Mouse (Mus musculus): Measurements from ENCODE around the gene Trappc13. TPM values are rescaled to one million over a fixed set of nuclear protein-coding genes. Genes with fewer than 3 reads are reported as not detected.
"Not testable (repeated sequence)": the region's sequence is repeated elsewhere in the genome, so short reads cannot be mapped to it uniquely, and the experiment has no call there.

Gene Trappc13
- 52.2 and 55.7 TPM in 2 replicates for total RNA-seq (2021)
- long read RNA-seq, experiment 1, transcript Trappc13-205 (12 exons, 3,538 nt): major isoform, 10 of 60 reads
- long read RNA-seq, experiment 1, partial matches to known transcripts: 4 of 60 reads
- long read RNA-seq, experiment 1, other reads (novel, unspliced or antisense): 43 of 60 reads
- long read RNA-seq, experiment 2, transcript Trappc13-205 (12 exons, 3,538 nt): major isoform, 15 of 58 reads
- long read RNA-seq, experiment 2, partial matches to known transcripts: 0 of 58 reads
- long read RNA-seq, experiment 2, other reads (novel, unspliced or antisense): 43 of 58 reads

DNA sequence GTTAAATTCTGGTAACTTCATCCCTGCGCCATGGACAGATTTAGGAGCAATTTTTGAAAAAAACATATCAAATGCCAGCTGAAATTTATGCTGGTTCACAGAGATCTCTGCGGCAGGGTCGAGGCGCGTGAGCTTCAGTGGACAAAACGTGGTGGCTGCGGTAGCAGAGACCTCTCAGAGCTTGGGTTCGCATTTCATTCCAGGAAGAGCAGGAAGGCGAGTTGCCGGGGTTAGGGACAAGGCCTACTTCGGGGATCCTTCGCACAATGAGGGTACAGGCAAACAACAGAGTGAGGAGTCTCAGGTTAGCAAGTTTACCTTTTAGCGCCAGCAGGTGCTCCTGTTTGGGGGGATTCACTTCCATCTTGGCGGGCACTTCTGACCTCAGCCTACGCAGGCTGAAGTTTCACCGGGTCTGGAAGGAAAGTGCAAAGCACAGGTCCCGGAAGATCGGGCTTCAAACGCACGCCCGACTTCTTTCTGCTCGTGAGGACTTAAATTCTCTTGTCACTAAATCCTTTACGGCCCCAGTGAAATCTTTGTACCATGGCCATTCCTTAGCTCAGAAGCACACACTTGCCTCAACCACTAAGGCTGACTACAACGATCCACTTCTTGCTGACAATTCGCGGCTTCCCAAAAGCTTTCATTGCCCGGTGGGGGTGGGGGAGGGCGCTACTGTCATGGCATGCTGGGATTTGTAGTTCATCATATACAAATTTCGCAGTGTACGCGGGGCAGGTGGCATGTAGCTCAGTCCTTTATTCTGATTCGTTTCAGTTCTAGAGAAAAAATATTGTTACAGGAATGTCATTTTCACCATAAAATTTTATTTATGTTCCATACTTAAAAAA, at the start of gene Trappc13:
Gene Trappc13, minus strand, starts transcription at position 674 of the 854 bp plus-strand sequence.
- DNase-seq: peak; percentile 56

DNA sequence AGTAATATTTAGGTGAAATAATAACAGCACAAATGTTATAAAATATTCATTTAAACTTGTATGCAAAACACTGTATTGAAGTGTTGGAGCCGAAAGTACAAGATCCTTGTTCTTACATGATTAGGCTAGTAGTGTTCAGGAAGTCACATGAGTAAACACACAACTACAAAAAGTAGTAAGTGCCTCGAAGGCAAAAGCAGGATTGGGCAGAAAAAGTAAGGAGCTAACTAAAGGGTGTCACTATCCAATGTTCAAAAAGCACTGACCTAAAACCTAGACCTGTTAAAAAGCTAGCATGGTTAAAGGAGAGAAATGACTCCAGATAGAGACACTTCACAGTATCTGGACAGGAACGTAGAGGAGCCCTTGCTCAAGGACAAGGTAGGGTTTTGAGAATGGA, 49.2 kb upstream of the Trappc13 start:
- DNase-seq: no peak

DNA sequence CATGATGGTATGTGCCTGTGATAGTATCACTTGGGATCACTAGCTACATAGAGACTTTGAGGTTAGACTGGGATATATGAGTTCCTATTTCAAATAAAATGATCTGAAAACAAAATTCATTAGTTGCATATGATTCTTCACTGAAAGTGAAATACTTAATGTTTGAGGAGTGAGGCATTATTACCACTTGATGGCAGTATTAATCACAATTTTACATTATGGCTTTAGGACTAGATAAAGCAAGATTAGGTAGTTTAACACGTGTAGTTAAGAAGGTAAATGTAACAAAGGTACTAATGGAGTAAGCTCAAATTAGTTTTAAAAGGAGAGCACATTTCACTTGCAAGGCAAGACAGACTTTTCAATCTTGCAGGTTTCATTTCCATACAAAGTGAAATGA, 26.0 kb upstream of the Trappc13 start:
- no peak for DNase-seq

DNA sequence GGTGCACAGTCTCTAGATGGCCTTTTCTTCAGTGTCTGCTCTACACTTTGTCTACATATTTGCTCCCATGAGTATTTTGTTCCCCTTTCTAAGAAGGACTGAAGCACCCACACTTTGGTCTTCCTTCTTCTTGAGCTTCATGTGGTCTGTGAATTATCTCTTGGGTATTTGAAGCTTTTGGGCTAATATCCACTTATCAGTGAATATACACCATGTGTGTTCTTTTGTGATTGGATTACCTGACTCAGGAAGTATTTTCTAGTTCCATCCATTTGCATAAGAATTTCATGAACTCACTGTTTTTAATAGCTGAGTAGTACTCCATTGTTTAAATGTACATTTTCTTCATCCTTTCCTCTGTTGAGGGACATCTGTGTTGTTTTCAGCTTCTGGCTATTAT, 17.6 kb upstream of the Trappc13 start:
- not testable (repeated sequence) for DNase-seq

DNA sequence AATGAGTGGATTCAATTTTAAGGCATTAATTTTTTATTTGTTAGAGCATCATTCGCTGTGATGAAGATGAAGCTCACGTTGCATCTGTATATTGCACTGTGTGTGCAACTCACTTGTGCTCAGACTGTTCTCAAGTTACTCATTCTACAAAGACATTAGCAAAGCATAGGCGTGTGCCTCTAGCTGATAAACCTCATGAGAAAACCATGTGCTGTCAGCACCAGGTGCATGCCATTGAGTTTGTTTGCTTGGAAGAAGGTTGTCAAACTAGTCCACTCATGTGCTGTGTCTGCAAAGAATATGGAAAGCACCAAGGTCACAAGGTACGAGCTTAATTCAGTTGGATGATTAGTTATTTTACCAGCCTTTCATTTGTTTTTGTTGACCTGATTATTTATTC, 9.1 kb upstream of the Trappc13 start:
- no peak for DNase-seq

DNA sequence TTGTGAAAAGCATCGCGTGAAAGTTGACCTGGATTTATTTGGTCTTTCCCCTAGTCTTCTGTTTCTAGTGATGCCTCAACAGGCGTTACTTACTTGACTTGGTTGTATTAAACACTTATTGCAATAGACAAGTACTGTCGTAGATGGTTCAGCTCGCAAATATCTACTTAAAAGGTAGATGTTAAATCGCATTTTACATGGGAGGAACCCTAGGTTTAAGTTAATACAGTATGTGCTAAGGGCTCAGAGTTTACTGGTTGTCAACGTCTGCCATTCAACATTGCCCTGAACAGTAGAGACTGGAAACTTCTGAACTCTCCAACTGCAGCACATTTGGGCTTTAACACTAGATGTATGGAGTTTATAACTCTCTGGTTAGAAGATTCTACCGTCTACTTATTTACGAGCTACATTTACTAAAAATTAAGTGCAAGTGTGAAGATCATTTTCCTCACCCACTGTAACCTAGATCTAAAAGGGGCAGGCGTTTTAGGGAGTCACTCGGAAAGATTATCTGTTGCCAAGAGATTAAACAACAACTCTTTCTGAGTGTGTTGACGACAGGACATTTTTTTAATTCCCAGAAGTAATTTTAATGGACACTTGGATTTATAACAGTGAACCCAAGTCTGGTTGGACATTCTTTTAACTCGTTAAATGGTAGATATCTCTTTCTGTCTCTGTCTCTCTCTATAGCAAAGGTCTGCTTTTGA, 1.1 kb upstream of the Trappc13 start:
- no peak for DNase-seq

DNA sequence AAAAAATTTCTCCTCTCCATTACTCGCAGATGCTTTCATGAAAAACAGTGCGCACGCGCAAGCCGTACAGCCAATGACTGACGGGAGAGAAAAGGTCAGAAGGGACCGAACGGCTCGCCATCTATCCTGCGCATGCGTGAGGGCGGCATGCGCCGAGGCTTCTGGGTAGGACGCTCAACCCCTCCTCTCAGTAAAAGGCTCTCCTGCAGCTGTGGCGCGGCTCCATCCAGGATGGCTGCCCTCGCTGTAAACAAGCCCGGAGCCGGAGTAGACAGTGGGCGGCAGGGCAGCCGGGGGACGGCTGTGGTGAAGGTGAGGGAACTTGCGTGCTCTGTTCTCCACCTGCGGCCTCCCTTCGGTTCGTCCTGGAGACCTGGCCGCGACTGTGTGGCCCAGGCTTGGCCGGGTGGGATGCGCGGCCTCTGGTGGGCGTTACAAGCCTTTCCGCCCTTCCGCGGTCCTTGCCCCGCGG, 417 bp upstream of the Trappc13 start, which contains the start of gene Trim23:
Gene Trim23, plus strand, starts transcription at position 148 of the 472 bp plus-strand sequence.
- DNase-seq: peak; percentile 98

DNA sequence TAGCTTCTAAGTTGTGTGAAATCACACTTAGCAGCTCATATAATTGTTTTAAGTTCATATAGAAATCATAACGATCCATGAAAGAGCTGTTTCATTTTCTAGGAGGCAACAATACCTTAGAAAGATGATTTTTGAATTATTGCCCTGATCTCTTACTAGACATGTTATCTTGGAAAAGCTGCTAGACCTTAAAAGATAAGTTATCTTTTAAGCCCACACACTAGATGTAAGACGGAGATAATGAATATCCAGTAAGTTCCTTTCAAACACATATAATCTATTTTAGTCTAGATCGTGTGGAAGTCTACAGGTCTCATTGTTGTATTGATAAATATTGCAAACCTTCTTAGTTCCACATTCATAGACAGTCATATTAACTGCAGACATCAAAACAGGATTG, 1.4 kb downstream of the Trappc13 start:
- DNase-seq: no peak

DNA sequence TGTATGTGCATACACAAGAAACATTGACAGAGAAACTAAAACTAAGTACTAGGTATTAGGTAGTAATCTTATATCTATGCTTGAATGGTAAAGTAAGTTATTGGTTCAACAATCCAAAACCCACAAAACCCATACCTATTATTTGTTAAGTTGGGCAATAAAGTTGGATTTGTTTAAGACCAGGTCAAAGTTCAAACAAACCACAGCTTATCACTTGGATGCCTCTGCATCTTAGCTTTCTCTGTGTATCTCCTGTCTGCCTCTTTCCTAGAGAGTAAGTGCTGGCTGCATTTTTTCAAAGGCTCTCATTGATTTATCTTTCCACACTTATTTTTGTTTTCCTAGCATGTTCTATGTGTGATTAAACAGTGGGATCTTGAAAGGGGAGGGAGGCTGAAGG, 5.8 kb downstream of the Trappc13 start:
- no peak for DNase-seq

DNA sequence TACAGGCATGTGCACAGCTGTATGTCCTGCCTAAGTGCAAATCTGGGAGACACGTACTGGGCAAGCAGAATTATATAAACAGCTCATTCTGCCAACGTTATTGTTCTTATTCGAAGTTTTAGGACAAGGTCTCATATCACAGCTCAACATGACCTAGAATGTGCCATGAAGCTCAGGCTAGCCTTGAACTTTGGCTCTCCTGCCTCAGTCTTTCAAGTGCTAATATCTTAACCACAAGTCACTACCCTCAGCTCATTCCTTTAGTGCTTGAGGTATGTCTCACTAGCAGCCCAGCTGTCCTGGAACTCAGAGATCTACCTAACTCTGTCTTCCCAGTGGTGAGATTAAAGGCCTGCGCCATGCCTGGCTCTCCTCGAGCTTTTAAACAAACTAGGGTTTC, 6.6 kb downstream of the Trappc13 start:
- DNase-seq: peak; percentile 3

DNA sequence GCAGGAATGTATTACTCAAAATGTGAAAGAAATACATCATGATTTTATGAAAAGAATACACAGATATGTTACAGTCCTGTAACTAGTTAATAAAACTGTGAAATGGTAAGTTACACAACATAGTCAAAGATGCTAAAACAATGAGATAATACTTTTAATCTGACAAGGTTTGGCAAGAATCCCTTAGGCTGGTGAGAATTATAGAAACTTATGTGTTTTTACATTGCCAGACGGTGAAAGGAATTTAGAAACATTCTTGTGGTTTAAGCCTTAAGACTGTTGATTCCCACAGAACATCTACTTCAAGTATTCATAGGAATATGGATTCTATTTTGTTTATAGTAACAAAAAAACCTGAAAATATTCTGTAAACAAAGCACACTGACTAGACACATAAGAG, 22.6 kb downstream of the Trappc13 start:
- no peak for DNase-seq

DNA sequence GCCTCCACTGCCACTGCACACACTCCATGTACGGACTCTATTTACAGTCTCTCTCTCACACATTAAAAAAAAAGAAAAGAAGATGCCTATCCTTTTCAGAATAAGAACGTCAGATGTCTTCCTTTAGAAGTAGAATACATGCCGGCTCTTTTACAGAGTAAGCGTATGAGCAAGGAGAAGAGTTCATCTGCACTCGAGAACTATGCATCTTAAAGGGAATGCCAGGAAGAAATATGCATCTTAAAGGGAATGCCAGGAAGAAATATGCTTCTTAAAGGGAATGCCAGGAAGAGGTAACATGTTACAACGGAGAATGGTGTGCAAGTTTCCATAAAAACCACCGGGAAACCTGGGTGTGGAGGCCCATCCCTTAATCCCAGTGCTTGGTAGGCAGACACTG, 23.2 kb downstream of the Trappc13 start:
- no peak for DNase-seq

DNA sequence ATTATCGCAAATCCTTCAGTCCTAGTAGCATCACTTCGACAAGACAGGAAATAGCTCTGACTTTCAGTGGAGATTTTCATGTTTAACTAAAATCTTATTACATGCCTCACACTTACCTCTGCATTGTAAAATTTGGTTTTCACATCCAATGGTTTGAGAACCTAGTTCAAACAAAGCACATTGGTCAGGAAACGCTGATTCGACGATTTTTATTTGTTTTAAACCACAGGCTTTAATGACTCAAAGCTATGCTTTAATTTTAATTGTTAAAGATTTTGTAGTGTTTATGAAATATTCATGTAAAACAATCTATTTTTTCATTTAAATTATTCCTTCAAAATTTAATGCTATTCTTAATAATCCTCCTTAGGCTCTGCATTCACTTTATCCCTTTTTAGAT, 24.1 kb downstream of the Trappc13 start:
- DNase-seq: no peak

DNA sequence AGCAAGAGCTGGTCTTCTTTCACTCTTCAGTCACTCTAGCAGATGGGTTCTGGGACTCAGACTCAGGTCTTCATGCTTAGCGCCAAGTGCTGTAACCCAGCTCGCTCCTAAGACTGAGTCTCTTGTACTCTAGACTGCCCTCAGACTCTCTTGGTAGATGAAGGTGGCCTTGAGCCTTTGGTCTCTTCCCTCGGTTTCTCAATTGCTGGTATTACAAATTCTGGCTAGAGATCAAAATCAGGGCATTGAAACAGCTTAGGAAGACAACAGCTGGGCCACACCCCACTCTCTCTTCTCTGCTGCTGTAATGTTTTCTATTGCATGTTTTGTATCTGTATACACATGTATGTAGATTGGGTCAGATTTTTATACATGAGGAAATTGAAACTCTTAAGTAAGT, 32.6 kb downstream of the Trappc13 start:
- peak; percentile 15 for DNase-seq

DNA sequence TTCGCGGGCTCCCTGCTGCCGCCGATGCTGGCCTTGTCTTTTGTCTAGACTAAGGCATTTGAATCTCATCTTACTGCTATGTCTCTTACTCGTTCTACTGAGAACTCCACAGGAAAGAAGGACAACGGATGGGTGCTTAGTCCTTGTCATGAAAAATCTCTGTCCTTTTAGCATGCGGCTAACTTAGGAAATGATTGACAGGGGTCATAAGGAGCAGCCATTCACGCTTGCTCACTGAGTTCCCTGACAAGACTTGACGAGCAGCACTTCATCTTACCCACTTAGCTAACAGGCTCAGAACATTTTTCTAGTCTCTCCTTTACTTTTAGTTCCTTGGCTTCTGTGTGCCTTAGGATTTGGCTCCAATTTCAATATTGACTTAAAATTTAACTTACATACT, 33.4 kb downstream of the Trappc13 start:
- DNase-seq: no peak

DNA sequence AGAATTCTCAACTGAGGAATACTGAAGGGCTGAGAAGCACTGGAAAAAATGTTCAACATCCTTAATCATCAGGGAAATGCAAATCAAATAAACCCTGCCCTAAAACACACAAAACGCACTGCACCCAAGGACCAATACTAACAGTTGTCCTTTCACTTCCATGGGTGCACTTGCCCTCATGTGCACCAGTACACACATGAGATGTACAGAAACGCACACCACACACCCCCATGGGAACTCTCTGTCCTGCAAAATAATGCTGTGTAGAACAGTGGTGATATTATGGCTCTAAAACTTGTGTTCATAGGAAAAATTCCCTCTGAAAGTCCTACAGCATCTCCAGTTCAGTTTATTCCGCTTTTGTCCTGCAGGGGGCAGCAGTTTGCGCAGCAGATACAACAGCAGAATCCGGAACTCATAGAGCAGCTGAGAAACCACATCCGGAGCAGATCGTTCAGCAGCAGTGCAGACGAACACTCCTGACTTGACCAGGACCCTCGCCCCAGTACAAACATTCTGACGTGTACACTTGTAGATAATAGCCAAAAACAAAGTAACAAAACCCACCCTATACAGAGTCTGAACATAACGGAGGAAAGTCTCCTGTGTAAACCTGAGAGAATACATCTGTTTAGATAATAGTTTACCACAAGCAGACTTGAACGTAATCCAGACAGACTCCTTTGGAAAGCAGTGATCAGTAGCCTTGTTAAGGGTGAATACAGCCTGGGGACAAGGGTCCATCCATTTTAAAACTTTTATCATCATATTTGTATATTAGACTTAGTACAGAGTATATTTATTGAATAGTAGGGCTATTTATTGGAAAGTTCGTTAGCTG, 38.7 kb downstream of the Trappc13 start:
- DNase-seq: peak; percentile 89

DNA sequence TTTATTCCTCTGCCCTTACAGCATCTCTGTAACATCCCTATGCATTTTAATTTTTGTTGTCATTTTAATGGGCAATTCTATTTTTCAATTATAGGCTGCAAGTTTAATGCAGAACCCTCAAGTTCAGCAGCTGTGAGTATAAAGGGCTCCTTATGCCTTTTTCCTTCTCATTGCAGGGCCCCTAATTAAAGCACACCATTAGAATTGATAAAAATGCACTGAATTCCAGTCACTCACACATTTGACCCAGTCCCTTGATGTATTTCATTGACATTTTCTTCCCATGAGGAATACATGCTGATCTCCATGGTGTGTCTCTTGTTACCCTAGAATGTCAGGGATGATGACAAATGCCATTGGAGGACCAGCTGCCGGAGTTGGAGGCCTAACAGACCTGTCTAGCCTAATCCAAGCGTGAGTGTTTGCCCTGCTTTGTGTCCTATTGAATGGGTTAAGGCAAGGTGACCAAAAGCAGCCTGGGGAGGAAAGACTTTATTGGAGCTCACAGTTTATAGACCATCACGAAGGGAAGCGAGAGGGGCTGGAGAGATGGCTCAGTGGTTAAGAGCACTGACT, 43.7 kb downstream of the Trappc13 start:
- no peak for DNase-seq

DNA sequence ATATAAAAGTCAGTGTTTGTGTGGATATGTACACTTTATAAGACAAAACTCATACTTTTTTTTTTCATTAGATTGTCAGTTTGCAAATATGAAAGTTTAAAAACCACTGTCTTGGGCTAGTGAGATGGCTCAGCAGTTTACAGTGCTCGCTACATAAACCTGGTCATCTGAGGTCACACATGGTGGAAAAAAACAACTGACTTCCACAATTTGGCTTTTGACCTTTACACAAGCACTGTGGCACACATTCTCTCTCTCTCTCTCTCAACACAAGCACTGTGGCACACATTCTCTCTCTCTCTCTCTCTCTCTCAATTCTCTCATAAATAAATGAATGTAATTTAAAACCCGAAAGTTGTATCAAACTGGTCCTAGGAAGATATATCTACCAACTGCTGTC, 45.7 kb downstream of the Trappc13 start:
- no peak for DNase-seq

DNA sequence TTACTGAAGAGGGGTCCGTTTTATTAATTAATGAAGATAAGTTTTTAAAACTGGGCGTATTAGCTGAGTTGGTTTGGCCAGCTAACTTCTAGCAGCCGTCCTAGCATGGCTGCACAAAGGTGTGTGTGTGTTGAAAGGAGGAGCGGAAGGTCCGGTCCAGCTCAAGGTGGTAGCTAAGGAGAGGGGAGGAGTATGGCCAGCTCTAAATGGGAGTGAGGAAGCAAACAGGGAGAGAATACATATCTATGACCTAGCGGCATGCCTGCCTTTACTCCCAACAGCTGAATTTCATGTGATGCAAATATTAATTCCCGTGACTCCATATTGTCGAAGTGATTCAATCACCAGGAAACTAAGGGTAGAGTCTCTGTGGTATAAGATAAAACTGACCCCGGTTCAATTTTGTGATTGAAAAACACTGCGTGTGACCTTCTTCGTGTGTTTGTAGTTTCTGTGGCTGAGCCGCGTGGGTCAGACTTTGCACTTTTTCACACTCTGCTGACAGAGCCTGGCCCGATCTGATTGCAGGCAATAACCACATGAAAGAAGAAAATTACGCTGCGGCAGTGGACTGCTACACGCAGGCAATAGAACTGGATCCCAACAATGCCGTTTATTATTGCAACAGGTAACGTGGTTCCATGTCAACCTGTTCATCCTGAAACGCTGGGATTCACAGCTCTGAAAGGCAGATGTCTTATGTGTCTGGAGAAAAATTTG, 54.4 kb downstream of the Trappc13 start:
- no peak for DNase-seq

DNA sequence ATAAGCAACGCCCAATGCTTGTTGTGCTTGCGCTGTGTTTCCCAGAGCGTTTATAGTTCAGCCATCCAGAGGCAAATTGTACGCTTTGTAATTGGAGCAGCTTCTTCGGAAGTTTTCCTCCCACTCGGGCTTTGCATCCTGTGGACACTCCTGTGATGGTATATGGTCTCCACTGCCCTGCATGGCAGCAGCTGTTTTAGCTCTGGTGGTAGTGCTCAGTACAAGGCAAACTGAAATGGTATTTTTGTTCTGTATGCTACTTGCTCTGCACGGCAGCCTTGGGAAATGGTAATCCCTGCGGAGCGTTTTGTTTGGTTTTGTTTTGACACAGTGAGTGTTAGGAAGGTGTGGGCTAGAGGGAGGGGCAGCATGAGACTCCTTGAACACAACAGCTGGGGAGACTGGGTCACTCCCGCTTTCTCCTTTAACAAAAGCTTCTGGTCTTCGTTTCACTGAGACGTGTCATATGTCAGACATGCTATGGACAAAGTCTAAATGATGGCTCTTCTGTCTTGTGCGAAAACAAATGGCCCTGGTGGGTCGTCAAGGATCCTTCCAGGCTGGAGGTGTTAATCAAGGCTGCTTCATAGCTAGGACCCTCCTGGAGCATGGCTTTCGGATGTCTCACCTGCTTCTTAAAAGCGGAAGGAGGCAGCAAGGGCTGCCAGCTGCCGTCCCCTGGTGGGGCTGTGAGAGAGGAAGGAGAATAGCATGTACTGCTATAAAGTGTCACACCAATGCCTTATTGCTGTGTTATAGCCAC, 56.0 kb downstream of the Trappc13 start:
- no peak for DNase-seq

Data from adrenal gland, postnatal 14 days (tissue).